Mouse (Mus musculus) embryonic facial prominence, embryonic 12.5 days (tissue): ENCODE results near the gene Cdc7. TPM values are rescaled to one million over a fixed set of nuclear protein-coding genes. Genes with fewer than 3 reads are reported as not detected.
"Not testable (repeated sequence)": the region's sequence is repeated elsewhere in the genome, so short reads cannot be mapped to it uniquely, and the experiment has no call there.

Source experiments
- ATAC-seq: fragments of 200-750 bp; cut with Nextera tagmentation; 2 replicates; pipeline ENCODE4 v1.8.0; 2017; ENCODE audit not compliant: insufficient number of reproducible peaks, insufficient read depth, low FRiP score, low TSS enrichment
- H3K27ac ChIP-seq: fragments of 300-500 bp; sonication (generic); 2 replicates; pipeline ENCODE4 v1.5.1; 2016; ENCODE audit warnings: mild to moderate bottlenecking
- H3K27me3 ChIP-seq: fragments of 300-500 bp; sonication (generic); 2 replicates; pipeline ENCODE4 v1.6.1; 2016; ENCODE audit warnings: mild to moderate bottlenecking, moderate library complexity
- H3K36me3 ChIP-seq: fragments of 300-500 bp; sonication (generic); 2 replicates; pipeline ENCODE4 v1.6.1; 2016; ENCODE audit warnings: mild to moderate bottlenecking
- H3K4me1 ChIP-seq: fragments of 300-500 bp; sonication (generic); 2 replicates; pipeline ENCODE4 v1.6.1; 2016
- H3K4me2 ChIP-seq: fragments of 300-500 bp; sonication (generic); replicated peaks from 2 replicates; pipeline ENCODE4 v1.6.1; 2016; ENCODE audit warnings: mild to moderate bottlenecking, moderate library complexity
- H3K4me3 ChIP-seq: fragments of 300-500 bp; sonication (generic); 2 replicates; pipeline ENCODE4 v1.5.1; 2016; ENCODE audit warnings: mild to moderate bottlenecking
- H3K9ac ChIP-seq: fragments of 300-500 bp; sonication (generic); 2 replicates; pipeline ENCODE4 v1.6.1; 2016; ENCODE audit warnings: mild to moderate bottlenecking, moderate library complexity
- H3K9me3 ChIP-seq: fragments of 300-500 bp; sonication (generic); 2 replicates; pipeline ENCODE4 v1.6.1; 2016; ENCODE audit warnings: mild to moderate bottlenecking, moderate library complexity
- WGBS: fragments of 180-500 bp; shearing (Covaris S2); methylation state at CpG from one replicate; pipeline ENCODE4 v1.1.7; 2016; 5-methylcytosine and 5-hydroxymethylcytosine counted together
- polyA plus RNA-seq: library from polyadenylated mRNA; unstranded; fragments of >200 nt; fragmentation: Nextera tagmentation; extraction: Ambion mirVana; gene quantifications from 2 replicates; pipeline ENCODE4 v1.2.1, GENCODE M21; 2016

The Cdc7 gene
- polyA plus RNA-seq, 1 experiment from 2014 or later: 57.9 TPM

GRCm38 (mm10) chr5:106966443-106966842 is 2.3 kb downstream of the Cdc7 start:
- H3K4me2 ChIP-seq: no peak overlapping the region
- H3K4me1 ChIP-seq: peaks cover 13% of the 10 kb centered on the region
- no peak overlapping the region for H3K4me3 ChIP-seq
- H3K27ac ChIP-seq: no peak overlapping the region
- H3K36me3 ChIP-seq: peaks cover 32% of the 10 kb centered on the region
- no peaks in the 10 kb centered on the region; the same call in 1 of the 2 replicates for H3K27me3 ChIP-seq
- ATAC-seq: no peak
- no peak overlapping the region for H3K9ac ChIP-seq
- 96% methylated on average over 3 of the region's 3 CpGs for WGBS
- no peaks in the 10 kb centered on the region for H3K9me3 ChIP-seq

GRCm38 (mm10) chr5:106967578-106967977 is 3.5 kb downstream of the Cdc7 start:
- ATAC-seq: no peak
- H3K4me1 ChIP-seq: peaks cover 13% of the 10 kb centered on the region
- H3K4me2 ChIP-seq: no peak overlapping the region
- H3K36me3 ChIP-seq: peaks cover 39% of the 10 kb centered on the region
- no peak overlapping the region for H3K9ac ChIP-seq
- no peak overlapping the region for H3K4me3 ChIP-seq
- no peaks in the 10 kb centered on the region for H3K9me3 ChIP-seq
- no peaks in the 10 kb centered on the region for H3K27me3 ChIP-seq
- 100% methylated on average over 1 of the region's 1 CpGs for WGBS
- no peak overlapping the region for H3K27ac ChIP-seq

GRCm38 (mm10) chr5:106973883-106974282 is 9.8 kb downstream of the Cdc7 start:
- Histone ChIP-seq H3K4me1 (no peaks in the 10 kb centered on the region), H3K9ac (no peak overlapping the region), H3K4me3 (no peak overlapping the region), H3K9me3 (no peaks in the 10 kb centered on the region), H3K36me3 (peaks cover 83% of the 10 kb centered on the region), H3K27me3 (no peaks in the 10 kb centered on the region), H3K4me2 (no peak overlapping the region), H3K27ac (no peak overlapping the region)
- no peak for ATAC-seq
- WGBS: 87% methylated on average over 7 of the region's 7 CpGs

- Histone ChIP-seq H3K4me1 (no peaks in the 10 kb centered on the region), H3K27me3 (no peaks in the 10 kb centered on the region), H3K4me3 (no peak overlapping the region), H3K9ac (no peak overlapping the region), H3K36me3 (peaks cover 77% of the 10 kb centered on the region), H3K4me2 (no peak overlapping the region), H3K9me3 (no peaks in the 10 kb centered on the region), H3K27ac (no peak overlapping the region)
- ATAC-seq: no peak
- WGBS: 76% methylated on average over 7 of the region's 7 CpGs
These were observed 15.0 kb downstream of the Cdc7 start for GRCm38 (mm10) chr5:106979156-106979555.

- H3K4me2 ChIP-seq: no peak overlapping the region
- H3K27ac ChIP-seq: no peak overlapping the region
- H3K9me3 ChIP-seq: no peaks in the 10 kb centered on the region
- WGBS: 84% methylated on average over 7 of the region's 7 CpGs
- no peak overlapping the region for H3K9ac ChIP-seq
- H3K4me1 ChIP-seq: no peaks in the 10 kb centered on the region
- no peak for ATAC-seq
- peaks cover 54% of the 10 kb centered on the region for H3K36me3 ChIP-seq
- no peaks in the 10 kb centered on the region for H3K27me3 ChIP-seq
- no peak overlapping the region for H3K4me3 ChIP-seq
These were observed 18.3 kb downstream of the Cdc7 start for GRCm38 (mm10) chr5:106982298-106982952.

- peaks cover 36% of the 10 kb centered on the region for H3K36me3 ChIP-seq
- WGBS: 90% methylated on average over 3 of the region's 3 CpGs
- not testable (repeated sequence) for H3K9me3 ChIP-seq, H3K27me3 ChIP-seq, H3K4me2 ChIP-seq, H3K9ac ChIP-seq, H3K4me3 ChIP-seq, ATAC-seq, H3K27ac ChIP-seq, H3K4me1 ChIP-seq
These were observed 20.8 kb downstream of the Cdc7 start for GRCm38 (mm10) chr5:106984934-106985333.

- Histone ChIP-seq H3K4me1 (peaks cover 3% of the 10 kb centered on the region; the same call in 1 of the 2 replicates), H3K27ac (no peak overlapping the region), H3K4me2 (no peak overlapping the region), H3K9me3 (no peaks in the 10 kb centered on the region), H3K4me3 (no peak overlapping the region), H3K36me3 (peaks cover 31% of the 10 kb centered on the region), H3K27me3 (no peaks in the 10 kb centered on the region), H3K9ac (no peak overlapping the region)
- no peak for ATAC-seq
- 87% methylated on average over 2 of the region's 2 CpGs for WGBS
These were observed 21.5 kb downstream of the Cdc7 start for GRCm38 (mm10) chr5:106985594-106985993.

- no peak overlapping the region for H3K4me3 ChIP-seq
- WGBS: 59% methylated on average over 8 of the region's 8 CpGs
- peaks cover 14% of the 10 kb centered on the region for H3K4me1 ChIP-seq
- no peaks in the 10 kb centered on the region for H3K27me3 ChIP-seq
- no peak overlapping the region for H3K4me2 ChIP-seq
- peaks cover 8% of the 10 kb centered on the region for H3K36me3 ChIP-seq
- no peak for ATAC-seq
- no peaks in the 10 kb centered on the region for H3K9me3 ChIP-seq
- H3K9ac ChIP-seq: no peak overlapping the region
- H3K27ac ChIP-seq: no peak overlapping the region
These were observed 25.1 kb downstream of the Cdc7 start for GRCm38 (mm10) chr5:106989181-106989580.

GRCm38 (mm10) chr5:106989786-106990185 is 25.7 kb downstream of the Cdc7 start:
- Histone ChIP-seq H3K27ac (no peak overlapping the region), H3K4me1 (peaks cover 18% of the 10 kb centered on the region), H3K9ac (no peak overlapping the region), H3K9me3 (no peaks in the 10 kb centered on the region), H3K4me3 (no peak overlapping the region), H3K4me2 (no peak overlapping the region), H3K36me3 (peaks cover 3% of the 10 kb centered on the region; the same call in 1 of the 2 replicates), H3K27me3 (no peaks in the 10 kb centered on the region)
- WGBS: 82% methylated on average over 12 of the region's 12 CpGs
- no peak for ATAC-seq

GRCm38 (mm10) chr5:106990639-106991299 is 26.6 kb downstream of the Cdc7 start:
- 0 out of 2 replicates have a peak, but pooled peaks cover 3% of the 10 kb centered on the region for H3K36me3 ChIP-seq
- 33% methylated on average over 14 of the region's 14 CpGs for WGBS
- peaks cover 23% of the 10 kb centered on the region for H3K4me1 ChIP-seq
- H3K27me3 ChIP-seq: no peaks in the 10 kb centered on the region
- ATAC-seq: no peak
- H3K4me2 ChIP-seq: no peak overlapping the region
- no peak overlapping the region for H3K4me3 ChIP-seq
- H3K27ac ChIP-seq: peak overlapping the region; percentile 36; the same call in 1 of the 2 replicates
- H3K9me3 ChIP-seq: no peaks in the 10 kb centered on the region
- H3K9ac ChIP-seq: no peak overlapping the region

- no peak overlapping the region for H3K4me3 ChIP-seq
- H3K9me3 ChIP-seq: no peaks in the 10 kb centered on the region
- H3K4me1 ChIP-seq: peaks cover 28% of the 10 kb centered on the region
- H3K36me3 ChIP-seq: 0 out of 2 replicates have a peak, but pooled peaks cover under 1% of the 10 kb centered on the region
- H3K9ac ChIP-seq: no peak overlapping the region
- peak overlapping the region; percentile 36; the same call in 1 of the 2 replicates for H3K27ac ChIP-seq
- no peak overlapping the region for H3K4me2 ChIP-seq
- H3K27me3 ChIP-seq: no peaks in the 10 kb centered on the region
- WGBS: 60% methylated on average over 8 of the region's 8 CpGs
- ATAC-seq: no peak
These were observed 27.3 kb downstream of the Cdc7 start for GRCm38 (mm10) chr5:106991300-106991929.

GRCm38 (mm10) chr5:106994716-106995115 is 30.6 kb downstream of the Cdc7 start:
- no peaks in the 10 kb centered on the region for H3K27me3 ChIP-seq
- H3K4me2 ChIP-seq: no peak overlapping the region
- peaks cover 35% of the 10 kb centered on the region for H3K4me1 ChIP-seq
- no peak overlapping the region for H3K27ac ChIP-seq
- H3K4me3 ChIP-seq: no peak overlapping the region
- no peaks in the 10 kb centered on the region for H3K9me3 ChIP-seq
- 27% methylated on average over 3 of the region's 3 CpGs for WGBS
- ATAC-seq: no peak
- H3K36me3 ChIP-seq: no peaks in the 10 kb centered on the region
- H3K9ac ChIP-seq: no peak overlapping the region
